Mouse (Mus musculus): ENCODE results near the gene Chd3.
A peak's percentile ranks its signal among the peaks of the same experiment; 100 is the strongest.

Gene Chd3

DNA sequence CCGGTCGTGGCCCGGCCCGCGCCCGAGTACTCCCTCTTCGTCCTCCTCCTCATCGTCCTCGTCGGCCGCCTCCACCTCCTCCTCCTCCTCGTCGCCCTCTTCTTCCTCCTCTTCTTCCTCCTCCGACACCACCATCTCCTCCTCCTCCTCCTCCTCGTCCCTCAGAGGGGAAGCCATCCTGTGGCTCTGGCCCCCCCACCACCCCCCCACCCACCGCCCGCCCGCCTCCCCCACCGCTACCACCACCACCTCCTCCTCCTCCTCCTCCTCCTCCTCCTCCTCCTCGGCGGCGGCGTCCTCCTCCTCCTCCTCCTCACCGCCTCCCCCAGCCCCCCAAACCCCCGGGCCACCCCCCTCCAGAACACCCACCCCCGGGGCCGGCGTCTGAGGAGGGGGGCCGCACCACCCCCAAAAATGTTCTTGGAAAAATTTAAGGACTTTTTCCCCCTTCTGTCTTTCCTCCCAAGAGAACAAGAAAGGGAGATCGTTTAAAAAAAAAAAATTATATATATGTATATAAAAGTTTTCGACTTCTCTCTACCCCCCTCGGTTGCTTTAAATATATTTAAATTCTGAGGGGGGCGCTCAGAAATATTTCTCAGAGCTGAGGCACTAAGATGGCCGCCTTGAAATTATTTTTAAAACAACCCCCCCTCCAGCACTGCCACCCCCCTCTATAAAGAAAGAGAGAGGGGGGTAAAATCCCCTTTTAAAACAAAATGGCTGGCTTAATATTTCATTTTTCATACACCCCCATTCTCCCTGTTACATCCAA, at the start of gene Chd3:
Gene Chd3 (minus strand): TSS at position 192 of the 775 bp plus-strand sequence.
- no peak for DNase-seq (ENCODE audit: low read depth, low spot score)

DNA sequence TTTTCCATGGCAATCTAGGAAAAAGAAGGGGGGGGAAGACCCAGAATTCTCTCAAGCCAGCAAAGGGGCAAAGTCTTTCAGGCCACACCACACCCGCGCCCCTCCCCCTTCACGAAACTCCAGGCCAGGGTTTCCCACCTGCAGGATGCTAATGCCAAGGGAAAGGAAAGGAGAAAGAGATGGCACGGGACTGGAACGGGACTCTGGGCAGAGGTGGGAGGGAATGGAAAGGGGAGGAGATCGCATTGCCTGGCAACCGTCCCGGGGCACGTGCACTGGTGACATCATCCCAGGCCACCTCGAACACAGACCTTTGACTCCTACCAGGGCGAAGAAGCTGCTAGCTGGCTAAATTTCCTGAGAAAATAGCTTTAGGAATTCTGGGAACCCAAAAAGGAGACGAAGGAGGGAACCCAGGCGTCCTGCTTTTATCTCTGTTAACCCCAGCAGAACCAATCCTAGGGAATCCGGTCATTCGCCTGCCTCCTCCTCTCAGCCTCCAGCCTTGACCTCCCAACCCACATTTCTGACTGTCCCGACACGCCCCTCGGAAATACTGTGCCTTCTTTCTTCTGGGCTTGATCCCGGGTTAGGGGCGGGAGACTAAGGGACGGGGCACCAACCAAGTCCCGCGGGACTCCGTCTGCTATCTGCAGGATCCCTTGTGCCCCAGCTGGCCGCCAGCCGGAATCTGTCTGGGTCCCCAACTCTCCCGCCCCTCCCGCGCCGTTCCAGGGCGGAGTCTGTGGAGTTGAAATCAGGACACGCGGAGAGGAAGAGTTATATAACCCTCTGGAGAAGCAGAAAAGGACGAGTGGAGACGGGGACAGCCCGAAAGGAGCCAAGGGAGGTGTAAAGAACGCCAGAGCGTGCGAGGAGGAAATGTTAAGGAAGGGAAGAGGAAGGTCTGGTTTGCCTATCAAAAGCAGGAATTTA, 48.5 kb upstream of the Chd3 start:
- DNase-seq (ENCODE audit: low read depth, low spot score): peak; percentile 87

DNA sequence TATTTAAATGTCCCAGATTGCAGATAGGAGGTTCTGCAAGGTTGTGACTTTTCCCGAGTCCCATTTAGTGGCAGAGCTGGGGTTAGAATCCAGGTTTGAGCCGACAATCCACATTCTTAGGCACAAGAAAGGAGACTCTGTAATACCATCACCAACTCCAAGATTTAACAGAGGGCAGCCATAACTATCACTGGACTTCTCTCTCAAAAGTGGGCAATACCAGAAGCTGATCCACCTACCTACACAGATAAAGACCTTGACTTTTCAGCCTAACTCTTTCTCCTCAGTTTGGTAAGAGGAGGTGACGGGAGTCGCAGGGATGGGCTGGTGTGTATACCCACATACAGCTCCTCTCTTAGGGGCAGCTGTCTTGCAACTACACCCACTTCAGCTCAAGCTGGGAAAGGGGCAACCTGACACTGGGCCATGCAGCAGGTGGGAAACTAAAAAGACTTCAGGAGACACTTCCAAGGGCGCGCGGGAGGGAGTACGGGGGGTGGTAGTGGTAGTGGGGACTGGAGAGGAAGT, 47.8 kb upstream of the Chd3 start:
- no peak for DNase-seq (ENCODE audit: low read depth, low spot score)

DNA sequence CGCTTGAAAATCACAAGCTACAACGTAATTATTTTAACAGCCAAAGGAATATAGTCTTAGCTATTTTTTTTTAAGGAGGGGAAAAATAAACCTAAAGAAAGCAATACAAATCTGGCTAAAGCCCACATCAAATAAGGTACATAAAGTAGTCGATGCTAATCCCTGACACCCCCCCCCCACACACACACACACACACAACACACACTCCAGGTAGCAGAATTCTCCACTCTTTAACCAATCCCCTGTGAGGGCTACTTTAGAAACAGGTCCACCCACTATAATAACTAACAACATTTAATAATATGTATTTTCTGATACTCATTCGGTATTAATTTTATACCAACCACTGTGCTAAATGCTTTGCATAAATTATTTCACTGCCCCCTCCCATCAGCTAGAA, 47.3 kb upstream of the Chd3 start:
- no peak for DNase-seq (ENCODE audit: low read depth, low spot score)

DNA sequence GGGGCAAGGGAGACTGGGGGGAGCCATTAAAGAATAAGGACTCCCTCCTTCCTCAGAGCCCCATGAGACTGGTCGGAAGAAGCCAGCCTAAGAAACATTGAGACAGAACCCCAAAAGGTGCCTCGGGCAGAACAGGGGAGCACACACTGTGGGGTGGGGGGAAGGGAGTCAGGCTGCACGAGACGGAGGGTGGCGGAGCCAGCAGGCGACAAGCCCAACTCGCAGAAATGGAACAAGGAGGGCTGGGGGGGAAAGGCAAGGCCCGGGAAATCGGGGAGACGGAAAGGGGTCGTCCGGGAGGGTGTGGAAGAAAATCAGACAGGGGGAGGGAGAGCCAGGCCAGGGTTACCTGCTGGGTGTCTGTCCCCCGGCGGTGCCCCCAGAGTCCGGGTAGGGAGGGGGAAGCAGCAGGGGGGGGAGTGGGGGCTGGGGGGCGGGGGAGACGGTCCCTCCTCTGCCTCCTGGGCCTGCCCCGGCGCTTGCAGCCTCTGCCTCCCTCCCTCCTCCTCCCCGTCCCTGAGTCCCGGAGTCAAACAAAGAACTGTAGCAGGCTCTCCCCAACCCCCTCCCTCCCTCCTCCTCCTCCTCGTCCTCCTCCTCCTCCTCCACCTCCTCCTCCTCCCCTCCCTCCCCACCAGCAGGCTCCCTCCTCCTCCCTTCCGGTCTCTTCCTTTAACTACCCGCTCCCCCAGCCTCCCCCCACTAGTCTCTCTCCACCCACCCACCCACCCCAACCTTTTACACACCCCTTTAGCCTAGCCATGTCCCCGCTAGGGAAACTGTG, 46.7 kb upstream of the Chd3 start:
- no peak for DNase-seq (ENCODE audit: low read depth, low spot score)

DNA sequence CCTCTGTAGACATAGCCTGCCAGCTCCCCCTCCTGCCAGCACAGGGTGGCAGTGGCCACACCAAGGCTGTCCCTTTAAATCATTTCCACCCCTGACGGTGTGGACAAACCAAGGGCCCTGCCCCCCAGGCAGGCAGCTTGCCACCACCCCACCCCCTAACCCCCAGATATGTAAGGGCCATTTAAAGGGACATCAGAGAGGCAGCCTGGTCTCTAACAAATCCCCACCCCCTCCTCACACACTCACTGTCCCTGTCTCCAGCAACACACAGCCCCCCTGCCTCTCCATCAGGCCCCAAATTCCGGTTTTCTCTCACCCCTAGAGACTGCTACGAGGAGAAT, 46.1 kb upstream of the Chd3 start:
- DNase-seq (ENCODE audit: low read depth, low spot score): no peak

- DNase-seq (ENCODE audit: low read depth, low spot score): no peak
Measured at GRCm38 (mm10) chr11:69414421-69415326, 45.5 kb upstream of the Chd3 start.

DNA sequence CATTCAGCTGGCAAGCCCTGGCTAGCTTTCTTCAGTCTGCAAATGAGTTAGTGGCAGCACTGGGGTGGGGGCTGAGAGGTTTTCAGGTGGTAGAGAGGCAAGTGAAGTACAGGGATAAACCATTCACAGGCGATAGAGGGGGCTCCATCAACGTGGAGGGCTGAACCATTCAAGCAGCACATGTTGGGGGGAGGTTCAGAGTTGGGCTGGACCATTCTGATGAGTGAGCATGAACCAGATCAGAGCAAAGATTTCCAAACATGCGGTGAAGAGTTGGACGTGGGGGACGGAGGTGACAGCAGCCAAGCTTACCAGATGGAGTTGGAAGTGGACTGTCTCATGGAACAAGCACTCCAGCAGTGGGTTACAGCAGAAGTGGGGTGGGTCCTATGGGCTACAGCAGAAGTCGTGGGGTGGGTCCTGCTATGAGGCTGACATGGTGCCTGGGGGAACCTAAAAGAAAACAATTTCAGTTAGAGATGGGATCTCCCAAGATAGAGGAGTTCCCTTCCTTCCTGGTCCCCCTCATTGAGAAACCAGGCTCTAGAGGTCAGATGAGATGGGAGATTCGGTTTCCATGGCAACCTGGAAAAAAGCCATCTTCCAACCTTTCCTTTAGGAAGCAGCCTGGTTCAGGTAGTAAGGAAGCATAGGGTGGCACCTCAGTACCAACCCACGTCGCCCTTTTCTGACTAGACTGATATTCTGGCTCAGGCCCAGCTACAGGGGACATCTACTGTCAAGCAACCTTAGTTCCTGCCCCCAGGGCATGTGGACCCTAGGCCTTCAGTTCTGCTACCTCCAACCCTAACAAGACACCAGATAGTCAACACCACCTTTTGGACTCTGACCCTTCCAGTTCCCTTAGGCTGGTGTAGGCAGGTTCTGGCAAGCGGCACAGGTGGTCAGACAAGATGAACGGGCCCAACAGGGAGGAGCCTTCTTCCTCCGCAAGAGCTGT, 44.3 kb upstream of the Chd3 start, which contains the start of gene Kdm6b:
Gene Kdm6b (minus strand): TSS at position 455 of the 961 bp plus-strand sequence.
- no peak for DNase-seq (ENCODE audit: low read depth, low spot score)

- DNase-seq (ENCODE audit: low read depth, low spot score): no peak
Measured at GRCm38 (mm10) chr11:69412548-69412947, 43.3 kb upstream of the Chd3 start.

- DNase-seq (ENCODE audit: low read depth, low spot score): no peak
Measured at GRCm38 (mm10) chr11:69411538-69412203, 42.5 kb upstream of the Chd3 start.

- peak; percentile 90 for DNase-seq (ENCODE audit: low read depth, low spot score)
Measured at GRCm38 (mm10) chr11:69411073-69411535, 41.9 kb upstream of the Chd3 start.

DNA sequence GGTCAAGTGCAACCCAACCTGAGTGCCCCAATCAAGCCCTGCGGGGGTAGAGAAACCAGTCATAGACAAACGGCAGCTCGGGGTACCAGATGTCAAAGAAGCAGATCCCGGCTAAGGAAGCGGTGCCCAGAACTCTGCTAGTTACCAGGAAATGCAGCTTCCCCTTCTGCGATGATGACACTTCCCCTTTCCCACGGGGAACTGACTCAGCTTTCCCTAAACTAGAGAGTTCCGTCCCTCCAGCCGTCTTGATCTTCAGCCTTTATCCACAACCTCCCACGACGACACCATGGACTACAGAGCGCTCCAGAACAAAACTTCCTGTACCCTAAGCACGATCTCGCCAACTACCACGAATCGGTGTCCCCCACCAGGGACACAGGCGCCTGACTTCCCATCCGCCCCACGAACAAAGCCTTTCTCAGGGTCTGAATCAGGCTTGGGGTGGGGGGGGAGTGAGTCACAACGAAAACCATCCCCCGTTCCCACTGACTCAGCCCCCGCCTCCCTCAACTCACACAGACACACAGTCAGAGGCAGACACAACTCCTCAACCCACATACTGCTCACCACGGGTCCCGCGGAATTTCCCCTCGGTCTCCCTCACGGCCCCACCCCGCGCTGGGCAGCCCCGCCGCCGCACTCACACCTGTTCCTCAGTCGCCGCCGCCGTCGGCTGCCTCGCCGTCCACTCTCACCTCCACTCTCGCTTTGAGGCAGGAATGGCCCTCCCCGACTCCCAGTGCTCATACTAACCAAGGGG, 41.3 kb upstream of the Chd3 start:
- DNase-seq (ENCODE audit: low read depth, low spot score): no peak

DNA sequence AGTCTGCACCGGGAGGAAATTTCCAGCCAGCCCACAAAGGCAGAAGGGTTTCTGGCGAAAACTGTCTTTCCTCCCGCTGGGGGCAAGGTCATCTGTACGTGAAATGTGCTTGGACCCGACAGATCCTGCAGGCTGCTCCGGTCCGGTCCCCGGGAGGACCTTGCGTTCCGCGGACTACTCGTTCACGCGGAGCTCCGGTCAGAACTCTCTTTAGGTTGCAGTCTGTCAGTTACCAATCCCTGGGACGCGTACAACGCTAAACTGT, 40.8 kb upstream of the Chd3 start:
- DNase-seq (ENCODE audit: low read depth, low spot score): no peak

DNA sequence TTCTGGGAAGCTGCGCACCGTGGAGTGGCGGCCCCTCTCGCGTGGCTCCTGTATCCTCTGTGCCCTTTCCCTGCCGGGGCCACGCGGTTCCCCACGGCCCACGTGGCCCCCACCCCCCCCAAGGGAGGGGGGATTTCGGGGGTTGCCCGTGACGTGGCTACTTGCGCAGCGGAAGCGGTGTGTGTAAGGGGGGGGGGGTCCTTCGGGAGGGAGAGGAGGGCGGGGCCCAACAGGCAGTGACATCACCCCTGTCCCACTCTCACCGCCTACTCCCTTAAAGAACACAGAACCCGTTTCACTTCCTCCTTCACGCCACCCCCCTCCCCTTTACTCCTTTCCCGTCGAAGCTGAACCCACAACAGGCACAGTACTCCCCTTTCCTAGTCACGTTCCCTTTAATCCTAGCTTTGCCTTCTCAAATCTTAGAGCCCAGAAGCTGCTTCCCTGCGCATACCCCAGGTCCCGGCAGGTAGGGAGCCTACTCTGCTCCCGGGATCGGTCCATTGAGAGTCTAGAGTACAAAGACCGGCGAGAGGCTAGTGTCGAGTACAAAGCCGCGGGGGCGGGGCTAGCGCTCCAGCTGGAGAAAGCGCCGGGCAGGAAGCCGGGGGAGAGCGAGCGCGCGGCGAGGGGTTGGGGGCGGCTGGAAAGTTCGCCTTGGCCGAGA, 40.3 kb upstream of the Chd3 start:
- DNase-seq (ENCODE audit: low read depth, low spot score): no peak

DNA sequence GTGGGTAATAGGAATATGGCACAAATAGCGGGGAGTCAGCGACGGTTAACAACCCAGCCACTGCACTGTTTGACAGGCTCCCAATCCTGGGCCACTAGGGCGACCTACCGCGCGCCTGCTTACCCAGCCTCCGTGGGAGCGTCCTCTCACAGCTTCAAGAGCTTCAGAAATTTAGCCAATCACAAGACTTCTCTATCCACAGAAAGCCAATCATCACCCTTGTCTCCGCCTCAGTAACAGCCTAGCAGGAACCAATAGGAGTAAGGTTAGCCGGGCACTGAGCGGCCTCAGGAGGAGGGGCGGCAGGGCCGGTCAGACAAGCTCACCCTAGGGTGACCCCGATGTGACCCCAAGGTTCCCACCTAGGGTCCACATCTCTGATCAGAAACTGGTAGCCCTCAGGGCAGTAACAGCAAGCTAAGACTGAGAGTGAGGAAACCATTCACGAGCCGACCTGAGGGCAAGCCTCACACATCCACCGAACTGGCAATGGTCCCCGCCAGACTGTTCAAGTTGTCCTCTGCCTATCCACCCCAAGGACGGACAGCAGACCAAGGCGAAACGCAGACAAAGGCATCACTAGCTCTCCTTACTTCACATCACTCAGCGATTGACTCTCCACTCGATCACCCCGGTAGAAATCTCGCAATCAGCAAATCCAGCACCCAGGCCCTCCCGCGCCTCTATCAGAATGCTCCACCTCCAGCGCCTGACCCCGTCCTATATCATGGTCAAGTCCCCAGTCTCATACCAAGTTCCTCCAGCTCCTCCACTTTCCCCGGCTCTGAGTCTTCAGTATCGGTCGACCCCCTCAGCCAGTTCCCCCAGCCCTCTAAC, 39.6 kb upstream of the Chd3 start:
- no peak for DNase-seq (ENCODE audit: low read depth, low spot score)

- no peak for DNase-seq (ENCODE audit: low read depth, low spot score)
Measured at GRCm38 (mm10) chr11:69407724-69408004, 38.5 kb upstream of the Chd3 start.
